Mouse (Mus musculus): Measurements from ENCODE around the gene Anks1.

- TF ChIP-seq CTCF (IDR thresholded peaks at IDR 0.05; ENCODE audit: low read depth, low read length) (no peak), POLR2AphosphoS5 (IDR thresholded peaks at IDR 0.05; ENCODE audit: insufficient replicate concordance, low read depth, low read length) (no peak), TAL1 (conservative IDR thresholded peaks at IDR 0.05; ENCODE audit: low read depth, low read length) (no peak), GATA1 (IDR thresholded peaks at IDR 0.05; ENCODE audit: borderline replicate concordance, low read length) (no peak), GATA2 (IDR thresholded peaks at IDR 0.05; ENCODE audit: borderline replicate concordance, low read depth, low read length) (no peak)
Observed at GRCm38 (mm10) chr17:27908206-27908887, 759 bp upstream of the Anks1 start.
